Mouse (Mus musculus) liver, postnatal 0 days (tissue): ENCODE measurements at regions not wholly inside any gene's neighbourhood (a gene's known extent, or its start where the extent isn't known, plus 50 kb on each side); places are given as distances from the start of the nearest gene placed in this dataset.

Experiments used
- CTCF ChIP-seq: sonication (generic); IDR thresholded peaks from 2 replicates; pipeline ENCODE4 v1.5.1; 2016; ENCODE audit warnings: antibody characterized with exemption, low read depth
- EP300 ChIP-seq: IDR thresholded peaks from 2 replicates; pipeline ENCODE4 v1.6.1; 2016; ENCODE audit warnings: antibody characterized with exemption, low read depth, mild to moderate bottlenecking

- TF ChIP-seq CTCF (no peak), EP300 (no peak)
These were observed 652.8 kb downstream of the Robo2 start for GRCm38 (mm10) chr16:73758872-73759271.
